Mouse (Mus musculus): Measurements from ENCODE around the gene Nxt1.

Gene Nxt1

DNA sequence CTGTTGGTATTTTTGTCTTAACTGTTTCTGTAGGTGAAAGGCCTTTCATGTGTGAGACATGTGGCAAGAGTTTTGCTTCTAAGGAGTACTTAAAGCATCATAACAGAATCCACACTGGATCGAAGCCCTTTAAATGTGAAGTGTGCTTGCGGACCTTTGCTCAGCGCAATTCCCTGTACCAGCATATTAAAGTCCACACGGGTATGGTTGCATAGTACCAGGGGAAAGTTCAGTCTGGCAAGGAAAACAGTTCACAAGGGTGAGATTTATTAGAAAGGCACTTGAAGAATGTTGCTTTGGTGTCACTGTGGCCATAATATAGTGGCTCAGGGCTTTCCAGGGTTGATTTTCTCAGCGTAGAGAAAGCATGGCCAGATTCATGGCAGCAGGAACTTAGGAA, 15.6 kb downstream of the Nxt1 start:
- no peak for DNase-seq (ENCODE audit: inconsistent age in 2 of 2, low spot score in 1 of 2)

DNA sequence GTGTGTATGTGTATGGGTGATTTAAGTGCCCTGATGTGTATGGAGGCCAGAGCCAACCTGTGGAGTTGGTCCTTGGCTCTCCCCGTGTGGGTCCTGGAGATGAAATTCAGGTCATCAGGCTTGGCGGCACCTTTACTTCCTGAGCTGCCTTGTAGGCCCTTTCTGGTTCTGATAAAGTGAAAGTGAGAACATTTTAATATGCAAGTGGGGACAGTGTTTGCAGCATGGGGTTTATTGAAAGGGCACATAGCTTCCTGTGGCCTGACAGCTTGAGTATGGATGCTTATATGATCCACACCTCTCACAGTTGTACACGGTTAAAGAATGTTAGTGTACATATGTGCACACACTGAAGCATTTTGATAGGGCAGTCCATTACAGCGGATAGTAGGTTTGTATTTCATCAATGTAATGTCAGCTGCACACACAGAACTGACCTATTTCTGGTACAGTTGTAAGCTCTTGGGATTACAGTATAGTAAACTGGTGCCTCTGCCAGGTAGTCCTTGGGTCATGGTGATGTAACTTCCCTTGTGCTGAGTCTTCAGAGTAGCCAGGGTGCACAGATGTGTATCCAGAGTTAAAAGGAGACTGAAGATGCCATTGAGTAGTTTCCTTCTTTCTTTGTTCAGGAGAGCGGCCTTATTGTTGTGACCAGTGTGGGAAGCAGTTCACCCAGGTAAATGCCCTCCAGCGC, 17.2 kb downstream of the Nxt1 start:
- peak in 1 of 2 experiments; percentile 48 for DNase-seq (ENCODE audit: inconsistent age in 2 of 2, low spot score in 1 of 2)

DNA sequence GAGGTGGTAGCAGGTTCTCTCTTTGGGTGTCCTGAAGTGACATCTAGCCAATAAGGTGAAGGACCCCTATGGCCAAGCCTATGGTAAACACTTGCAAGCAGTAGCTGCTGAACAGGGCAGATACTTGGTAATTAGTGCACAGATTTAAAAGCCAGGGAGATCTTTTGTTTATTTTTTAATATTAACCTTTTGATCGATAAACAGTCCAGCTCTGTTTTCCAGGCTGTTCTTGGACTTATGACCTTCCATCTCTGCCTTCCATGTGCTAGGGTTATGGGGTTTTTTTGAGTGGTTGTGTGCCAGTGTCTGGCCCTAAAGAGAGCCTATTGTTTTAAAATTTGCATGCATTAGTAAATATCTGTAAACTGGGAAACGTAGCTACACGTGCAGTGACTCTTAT, 17.9 kb downstream of the Nxt1 start:
- no peak for DNase-seq (ENCODE audit: inconsistent age in 2 of 2, low spot score in 1 of 2)

DNA sequence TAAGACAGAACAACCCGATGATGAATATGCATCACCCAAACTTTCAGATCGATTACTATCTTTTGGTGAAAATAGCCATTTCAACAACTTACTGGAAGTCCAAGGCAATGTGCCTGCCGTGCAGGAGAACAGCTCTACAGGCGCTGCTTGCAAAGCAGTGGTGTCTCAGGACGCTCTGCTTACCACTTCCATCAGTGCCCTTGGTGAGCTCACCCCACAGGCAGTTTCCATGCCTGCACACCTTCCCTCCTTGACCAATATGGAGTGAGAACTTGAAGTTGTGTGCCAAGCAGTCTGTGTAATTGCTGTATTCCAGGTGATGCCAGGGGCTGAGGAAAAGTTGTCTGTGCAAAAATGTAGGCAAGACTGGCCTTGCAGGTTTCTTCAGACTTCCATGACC, 18.4 kb downstream of the Nxt1 start:
- peak in 1 of 2 experiments; percentile 54 for DNase-seq (ENCODE audit: inconsistent age in 2 of 2, low spot score in 1 of 2)

DNA sequence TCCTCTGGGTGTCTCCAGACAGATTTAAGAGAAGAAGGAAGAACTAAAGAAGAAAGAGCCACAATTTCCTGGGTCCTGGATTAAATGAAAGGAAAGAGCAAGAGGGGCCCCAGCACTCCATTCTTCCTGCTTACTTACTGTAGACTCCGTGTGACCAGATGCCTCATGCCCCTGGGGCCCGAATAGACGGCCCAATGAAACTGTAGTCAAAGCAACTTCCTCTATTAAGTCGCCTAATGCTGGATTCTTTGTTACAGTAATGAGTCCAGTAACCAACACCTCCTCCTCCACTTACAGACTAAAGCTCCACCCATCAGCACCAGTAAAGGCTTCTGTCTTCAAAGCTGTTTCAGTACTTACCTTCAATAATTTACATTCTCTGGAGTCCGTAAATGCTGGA, 26.2 kb downstream of the Nxt1 start:
- DNase-seq (ENCODE audit: inconsistent age in 2 of 2, low spot score in 1 of 2), result no peak

DNA sequence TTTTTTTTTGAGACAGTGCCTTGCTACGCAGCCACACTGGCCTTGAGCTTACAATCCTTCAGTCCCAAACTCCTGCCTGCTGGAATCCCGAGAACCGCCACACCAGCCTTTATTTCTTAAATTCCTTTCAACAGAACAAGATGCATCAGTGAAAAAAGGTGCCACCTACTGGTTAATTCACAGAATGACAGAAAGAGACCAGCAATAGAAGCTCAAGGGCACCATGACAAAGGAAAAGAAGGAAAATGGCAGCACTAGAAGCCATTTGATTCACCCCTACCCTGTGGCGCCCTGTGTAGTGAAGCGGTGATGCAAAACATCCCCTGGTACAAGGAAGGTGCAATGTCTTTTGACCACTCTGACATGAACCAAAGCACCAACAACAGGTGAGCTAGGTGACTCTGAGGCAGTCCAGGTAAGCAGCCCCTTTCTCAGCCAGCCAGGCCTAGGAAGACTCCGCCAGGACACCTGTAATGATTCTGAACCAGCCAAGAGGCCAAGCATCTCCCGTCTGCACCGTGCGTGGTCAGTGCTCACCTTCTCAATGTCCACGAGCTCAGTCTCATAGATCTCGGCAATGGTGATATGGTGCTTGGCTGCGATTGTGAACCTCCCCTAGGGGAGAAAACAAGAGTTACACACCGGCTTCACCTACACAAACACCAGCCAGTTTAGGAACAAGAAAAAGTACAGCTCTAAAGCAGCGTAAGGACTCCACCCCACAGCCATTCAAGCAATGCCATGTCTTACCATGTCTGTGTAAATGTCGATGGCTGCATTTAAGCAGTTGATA, 34.2 kb downstream of the Nxt1 start:
- DNase-seq (ENCODE audit: inconsistent age in 2 of 2, low spot score in 1 of 2), result peak in 1 of 2 experiments; percentile 72

DNA sequence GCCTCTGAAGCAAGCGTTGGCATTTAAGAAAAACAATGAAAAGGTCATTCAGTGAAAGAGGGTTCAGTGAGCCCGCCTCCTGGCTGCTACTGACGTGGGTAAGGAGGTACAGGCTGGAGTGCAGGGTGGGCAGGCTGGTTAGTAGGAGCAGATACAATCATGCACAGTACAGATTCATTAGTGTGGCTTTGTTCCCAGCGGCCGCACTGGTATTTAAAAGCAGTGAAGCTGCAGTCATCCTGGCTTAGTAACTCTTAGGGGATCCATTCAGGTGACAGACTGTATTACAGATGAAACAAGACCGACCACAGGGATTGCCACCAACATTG, 34.8 kb downstream of the Nxt1 start:
- no peak for DNase-seq (ENCODE audit: inconsistent age in 2 of 2, low spot score in 1 of 2)

DNA sequence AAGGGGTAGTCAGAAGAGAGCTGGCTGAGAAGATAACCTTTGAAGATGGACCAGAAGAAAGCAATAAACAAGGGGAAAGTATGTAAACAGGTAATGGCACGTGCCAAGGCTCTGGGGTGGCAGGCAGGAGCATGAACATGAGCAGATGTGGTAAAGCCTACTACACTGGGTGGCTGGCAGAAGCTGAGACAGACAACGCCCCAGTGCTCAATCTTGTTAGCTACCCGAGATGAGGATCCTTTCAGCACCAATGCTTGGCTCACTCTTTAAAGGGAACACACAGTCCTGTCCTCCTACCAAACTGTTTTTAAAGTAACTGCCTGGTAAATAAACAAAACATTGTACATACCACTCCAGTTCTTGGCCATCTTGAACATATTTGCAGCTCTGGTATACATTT, 39.9 kb downstream of the Nxt1 start:
- no peak for DNase-seq (ENCODE audit: inconsistent age in 2 of 2, low spot score in 1 of 2)

DNA sequence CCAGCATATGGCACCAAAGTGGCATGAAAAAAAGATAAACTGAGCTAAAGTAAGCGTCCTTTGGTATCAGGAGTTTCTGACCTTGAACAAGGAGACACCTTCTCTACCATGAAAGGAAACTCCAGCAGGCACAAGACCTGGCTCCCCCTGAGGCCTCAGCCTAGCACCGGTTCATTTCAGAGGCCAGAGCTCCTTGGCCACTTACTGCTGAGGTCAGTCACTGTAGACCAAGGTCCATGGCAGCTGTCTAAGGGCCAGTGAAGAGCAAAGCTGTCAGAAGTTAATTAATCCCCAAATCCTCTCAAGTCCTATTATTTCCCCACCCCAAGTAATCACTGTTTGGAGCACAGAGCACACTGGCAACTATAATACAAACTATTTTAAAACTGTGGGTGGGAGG, 44.7 kb downstream of the Nxt1 start:
- no peak for DNase-seq (ENCODE audit: inconsistent age in 2 of 2, low spot score in 1 of 2)

DNA sequence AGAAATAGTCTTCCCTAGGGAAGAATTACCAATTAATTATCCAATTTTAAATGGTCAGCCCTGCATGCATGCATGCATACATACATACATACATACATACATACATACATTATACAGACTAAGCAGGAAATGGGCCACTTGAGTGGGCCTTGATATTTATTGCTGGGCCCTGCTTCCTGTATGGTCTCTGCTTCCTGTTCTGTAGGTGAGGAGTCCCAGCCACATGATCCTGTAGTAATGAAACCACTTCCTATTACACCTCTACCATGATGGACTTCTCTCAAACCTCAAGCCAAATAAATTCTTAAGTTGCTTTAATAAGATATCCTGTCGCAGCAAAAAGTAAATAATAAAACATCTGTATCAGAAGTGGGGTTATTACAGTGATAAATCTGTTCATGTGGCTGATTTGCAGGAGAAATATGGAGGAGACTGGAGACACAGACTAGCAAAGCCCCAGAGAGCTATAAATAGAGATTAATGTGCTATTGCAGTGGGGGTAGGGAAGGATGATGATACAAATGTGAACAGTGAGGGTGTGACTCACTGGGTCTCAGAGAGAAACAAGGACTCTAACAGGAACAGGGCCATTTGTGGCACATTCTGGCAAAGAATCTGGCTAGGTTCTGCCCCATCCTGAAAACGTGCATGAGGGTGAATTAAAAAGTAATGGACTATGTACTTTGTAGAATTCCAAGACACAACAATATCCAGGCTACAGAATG, 47.0 kb downstream of the Nxt1 start:
- peak in 1 of 2 experiments; percentile 64 for DNase-seq (ENCODE audit: inconsistent age in 2 of 2, low spot score in 1 of 2)
